Mouse (Mus musculus) bone marrow, adult 2 months (tissue): ENCODE data around the gene Rabgap1l. TPM values are rescaled to one million over a fixed set of nuclear protein-coding genes. Genes with fewer than 3 reads are reported as not detected.
"Not testable (repeated sequence)": the region's sequence is repeated elsewhere in the genome, so short reads cannot be mapped to it uniquely, and the experiment has no call there.

Source experiments
- H3K27ac ChIP-seq: fragments of 200-500 bp; 2 replicates; pipeline ENCODE4 v1.5.1; 2012; ENCODE audit warnings: low read depth, mild to moderate bottlenecking, control low read depth, inconsistent platforms, low read length; ENCODE audit not compliant: control insufficient read depth, poor library complexity, insufficient read depth
- H3K4me1 ChIP-seq: fragments of 200-500 bp; 2 replicates; pipeline ENCODE4 v1.6.1; 2011; ENCODE audit warnings: low read length; ENCODE audit not compliant: control insufficient read depth, insufficient read depth
- H3K4me3 ChIP-seq: fragments of 200-500 bp; replicated peaks from 2 replicates; pipeline ENCODE3; 2011; ENCODE audit warnings: mild to moderate bottlenecking, low read depth, low read length, control low read depth; ENCODE audit not compliant: control insufficient read depth
- CTCF ChIP-seq: fragments of 200-500 bp; IDR thresholded peaks from 2 replicates; pipeline ENCODE4 v1.5.1; 2011; ENCODE audit warnings: low read length, control low read depth; ENCODE audit not compliant: control insufficient read depth, insufficient read depth
- POLR2A ChIP-seq: fragments of 200-500 bp; IDR thresholded peaks from 2 replicates; pipeline ENCODE4 v1.6.1; 2011; ENCODE audit warnings: low read depth, mild to moderate bottlenecking, control low read depth, low read length, borderline replicate concordance; ENCODE audit not compliant: control insufficient read depth
- WGBS: fragments of 180-500 bp; shearing (Covaris S2); methylation state at CpG from one replicate; pipeline ENCODE4 v1.1.7; 2018; 5-methylcytosine and 5-hydroxymethylcytosine counted together
- polyA plus RNA-seq: library from polyadenylated mRNA; stranded (reverse); fragments of >200 nt; gene quantifications from 2 replicates; pipeline ENCODE4 v1.2.4, GENCODE M21; 2011; ENCODE audit warnings: low replicate concordance; ENCODE audit not compliant: missing spikeins, insufficient read depth, insufficient read length

The Rabgap1l gene
- polyA plus RNA-seq, 1 experiment: 73.4 TPM

DNA sequence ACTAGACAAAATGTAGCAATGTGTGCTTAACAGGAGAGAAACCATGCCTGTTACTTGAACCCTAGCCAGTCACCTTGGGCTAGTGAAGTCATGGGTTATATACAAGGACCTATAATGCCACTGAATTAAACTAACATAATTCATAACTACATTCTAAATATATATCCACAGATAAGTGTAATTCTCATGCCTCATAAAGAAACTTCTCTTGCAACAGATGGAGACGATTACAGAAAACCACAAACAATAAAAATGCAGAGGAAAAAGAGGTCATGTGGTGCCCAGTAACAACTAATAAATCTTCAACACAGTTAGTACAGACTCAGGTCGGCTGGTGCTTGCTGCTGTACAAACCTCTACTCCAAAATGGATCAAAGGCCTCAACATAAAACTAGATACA, 174.8 kb downstream of the Rabgap1l start:
- Histone ChIP-seq H3K27ac (no peak overlapping the region), H3K4me3 (no peak overlapping the region), H3K4me1 (no peaks in the 10 kb centered on the region)
- TF ChIP-seq CTCF: no peak
- no peak for TF ChIP-seq POLR2A
- 11% methylated on average over 2 of the region's 2 CpGs for WGBS

DNA sequence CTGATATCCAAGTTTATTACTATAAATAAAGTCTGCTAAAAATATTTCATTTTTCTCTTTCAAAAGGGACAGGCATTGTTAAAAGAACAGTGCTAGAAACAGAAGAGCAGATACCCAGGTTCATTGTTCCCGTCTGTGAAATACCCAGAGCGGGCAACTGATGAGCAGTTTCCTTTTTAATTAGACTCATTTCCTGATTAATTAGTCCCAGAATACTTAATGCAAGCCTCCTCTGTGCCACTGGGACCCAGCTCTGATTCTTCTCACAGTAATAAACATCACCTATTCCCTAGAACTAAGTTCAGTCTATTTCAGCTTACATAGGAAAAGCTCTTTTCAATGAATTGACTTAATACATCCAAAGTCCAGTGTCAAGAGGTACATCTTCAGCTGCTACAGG, 186.6 kb downstream of the Rabgap1l start:
- TF ChIP-seq CTCF (no peak), POLR2A (no peak)
- 79% methylated on average over 2 of the region's 2 CpGs for WGBS
- no peak overlapping the region for H3K4me3 ChIP-seq
- no peaks in the 10 kb centered on the region for H3K4me1 ChIP-seq
- no peak overlapping the region for H3K27ac ChIP-seq

DNA sequence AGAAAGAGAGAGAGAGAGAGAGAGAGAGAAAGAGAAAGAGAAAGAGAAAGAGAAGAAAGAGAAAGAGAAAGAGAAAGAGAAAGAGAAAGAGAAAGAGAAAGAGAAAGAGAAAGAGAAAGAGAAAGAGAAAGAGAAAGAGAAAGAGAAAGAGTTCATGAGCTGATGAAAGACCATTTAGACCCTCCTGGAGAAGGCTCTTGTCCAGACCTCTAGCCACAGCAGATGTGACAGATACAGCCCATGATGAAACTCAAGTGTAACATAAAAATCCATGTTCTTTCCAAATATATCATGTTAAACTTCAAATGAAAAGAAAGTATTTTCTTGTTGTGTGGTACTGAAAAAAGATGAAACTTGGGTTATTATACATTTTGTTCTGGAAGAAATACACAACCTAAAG, 189.7 kb downstream of the Rabgap1l start:
- H3K4me3 ChIP-seq, H3K4me1 ChIP-seq, H3K27ac ChIP-seq: not testable (repeated sequence)

DNA sequence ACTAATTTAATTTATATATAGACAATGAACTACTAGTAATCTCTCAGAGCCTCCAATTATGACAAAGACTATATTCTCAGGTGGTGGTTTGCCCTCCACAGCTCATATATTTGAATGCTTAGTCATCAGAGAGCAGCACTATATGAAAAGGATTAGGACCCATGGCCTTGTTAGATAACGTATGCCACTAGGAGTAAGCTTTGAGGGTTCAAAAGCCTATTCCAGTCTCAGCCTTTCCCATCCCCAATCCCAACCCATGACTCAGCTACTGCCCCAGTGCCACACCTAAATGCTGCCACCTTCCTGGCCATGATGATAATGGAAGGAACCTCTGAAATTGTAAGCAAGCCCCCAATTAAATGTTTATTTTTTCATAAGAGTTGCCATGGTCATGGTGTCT, 195.6 kb downstream of the Rabgap1l start:
- Histone ChIP-seq H3K4me3 (no peak overlapping the region), H3K27ac (no peak overlapping the region), H3K4me1 (no peaks in the 10 kb centered on the region)
- TF ChIP-seq POLR2A: no peak
- TF ChIP-seq CTCF: no peak
- 86% methylated on average over 1 of the region's 1 CpGs for WGBS

DNA sequence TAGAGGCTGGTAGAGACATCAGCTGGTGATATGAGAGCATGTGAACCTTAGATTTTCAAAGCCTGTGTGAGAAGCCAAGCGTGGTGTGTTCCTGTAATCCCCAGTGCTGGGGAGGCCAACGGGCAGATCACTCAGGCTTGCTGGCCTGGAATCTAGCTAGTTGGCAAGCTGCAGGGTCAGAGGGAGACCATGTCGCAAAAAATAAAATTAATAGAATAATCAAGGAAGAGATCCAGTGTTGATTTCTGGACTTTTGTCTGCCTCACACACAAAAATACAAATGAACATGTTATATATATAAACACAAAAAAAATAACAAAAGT, 196.1 kb downstream of the Rabgap1l start:
- H3K4me1 ChIP-seq: no peaks in the 10 kb centered on the region
- H3K27ac ChIP-seq: no peak overlapping the region
- TF ChIP-seq POLR2A: no peak
- no peak for TF ChIP-seq CTCF
- WGBS: 87% methylated on average over 3 of the region's 3 CpGs
- H3K4me3 ChIP-seq: no peak overlapping the region

DNA sequence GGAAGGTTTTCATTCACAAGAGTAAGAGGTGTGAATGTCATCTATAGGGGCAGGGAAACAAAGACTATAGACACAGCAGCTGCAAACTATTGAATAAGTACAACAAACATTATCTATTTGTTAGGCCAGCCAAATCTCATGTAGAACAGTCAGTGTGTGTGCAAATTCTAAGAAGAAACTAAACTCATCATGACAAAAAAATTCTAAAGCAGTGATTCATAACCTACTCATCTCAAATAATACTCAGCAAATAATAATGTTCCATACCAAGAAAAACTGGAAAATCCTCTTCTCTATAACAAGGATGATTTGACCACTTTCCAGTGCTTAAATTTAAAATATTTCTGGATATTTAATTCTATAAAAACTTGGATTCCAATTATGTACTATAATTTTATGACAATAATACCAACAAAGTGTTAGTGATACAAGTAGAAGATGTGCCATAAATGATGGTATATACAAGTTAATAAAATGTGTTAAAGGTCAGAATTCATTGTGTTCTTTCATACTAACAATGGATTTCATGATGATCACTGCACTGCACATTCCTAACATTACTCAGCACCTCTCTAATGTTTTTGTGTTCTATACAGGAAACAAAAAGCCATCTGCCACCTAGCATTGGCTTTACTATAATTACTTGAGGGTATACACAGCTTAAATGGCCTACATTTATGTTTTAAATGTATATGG, 196.6 kb downstream of the Rabgap1l start:
- TF ChIP-seq POLR2A (no peak), CTCF (no peak)
- Histone ChIP-seq H3K4me1 (no peaks in the 10 kb centered on the region), H3K27ac (no peak overlapping the region), H3K4me3 (no peak overlapping the region)

DNA sequence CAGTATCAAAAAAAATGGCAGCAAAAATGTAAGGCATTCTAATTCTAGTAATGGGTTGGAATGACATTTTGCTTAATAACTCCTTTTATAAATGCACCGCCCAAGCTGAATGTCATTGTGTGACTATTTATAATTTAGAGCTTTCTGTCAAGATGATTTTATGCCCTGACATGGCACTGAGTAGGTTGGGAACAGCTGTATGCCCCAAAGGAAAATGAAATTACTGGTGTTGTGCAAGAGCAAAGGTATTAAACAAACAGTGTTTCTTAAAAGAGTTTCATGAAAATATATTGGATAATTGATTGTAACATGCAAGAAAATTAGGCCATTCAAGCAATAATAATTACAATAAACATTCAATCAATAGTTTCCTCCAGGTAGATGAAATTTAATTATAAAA, 198.4 kb downstream of the Rabgap1l start:
- TF ChIP-seq POLR2A (no peak), CTCF (no peak)
- WGBS: 89% methylated on average over 1 of the region's 1 CpGs
- no peaks in the 10 kb centered on the region for H3K4me1 ChIP-seq
- H3K4me3 ChIP-seq: no peak overlapping the region
- H3K27ac ChIP-seq: no peak overlapping the region

DNA sequence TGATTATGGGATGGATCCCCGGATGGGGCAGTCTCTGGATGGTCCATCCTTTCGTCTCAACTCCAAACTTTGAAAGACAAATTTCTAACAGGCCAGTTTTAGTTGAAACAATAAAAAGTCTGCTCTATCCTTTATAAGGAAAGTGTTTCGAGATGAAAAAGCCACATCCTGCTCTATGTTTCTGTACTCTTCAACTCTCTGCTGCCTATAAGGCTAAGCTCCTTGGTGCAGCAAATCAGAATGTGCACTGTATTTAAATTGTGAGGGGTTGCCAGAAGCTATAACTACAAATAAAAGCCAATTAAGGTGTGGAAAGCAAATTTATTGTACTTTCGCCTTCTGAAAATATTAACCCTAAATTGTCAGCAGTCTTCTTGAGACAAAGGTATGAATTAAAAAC, 198.9 kb downstream of the Rabgap1l start:
- Histone ChIP-seq H3K4me1 (no peaks in the 10 kb centered on the region), H3K27ac (no peak overlapping the region), H3K4me3 (no peak overlapping the region)
- TF ChIP-seq POLR2A: no peak
- no peak for TF ChIP-seq CTCF
- 85% methylated on average over 4 of the region's 4 CpGs for WGBS

DNA sequence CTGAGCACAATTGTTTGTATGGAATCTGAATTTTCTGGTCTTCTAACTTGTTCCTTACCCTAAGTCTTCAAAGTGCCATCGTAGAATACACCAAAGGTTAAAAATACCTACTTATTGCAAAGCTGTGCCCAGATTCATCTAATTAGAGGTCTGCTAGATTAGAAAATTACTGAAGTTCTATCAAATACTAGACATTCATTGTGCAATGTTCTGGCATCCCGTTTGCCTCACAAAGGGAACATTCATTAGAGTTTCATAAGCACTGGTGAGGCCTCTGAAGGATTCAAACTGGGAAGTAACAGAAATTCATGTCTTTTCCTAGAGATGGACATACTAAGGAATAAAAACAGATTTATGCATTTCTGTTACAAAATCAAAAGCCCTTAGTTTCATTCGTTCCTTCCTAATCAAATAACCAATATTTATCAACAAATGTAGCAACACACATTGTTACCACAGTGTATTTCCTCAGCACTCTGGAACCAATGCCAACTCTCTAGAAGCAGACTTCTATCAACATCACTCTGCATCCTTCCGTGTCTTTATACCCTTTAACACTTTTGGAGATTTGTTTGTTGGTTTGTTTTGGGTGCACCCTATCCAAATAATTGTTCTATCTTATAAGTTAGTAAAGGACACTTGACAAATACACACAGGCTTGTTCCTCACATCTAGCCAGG, 204.0 kb downstream of the Rabgap1l start:
- 73% methylated on average over 4 of the region's 4 CpGs for WGBS
- no peak for TF ChIP-seq CTCF
- TF ChIP-seq POLR2A: no peak
- Histone ChIP-seq H3K4me1 (no peaks in the 10 kb centered on the region), H3K27ac (no peak overlapping the region), H3K4me3 (no peak overlapping the region)
